Mouse (Mus musculus) cerebellum, postnatal 14 days (tissue): ENCODE results near the gene Dhrs9.
"Not testable (repeated sequence)": the region's sequence is repeated elsewhere in the genome, so short reads cannot be mapped to it uniquely, and the experiment has no call there.

Source experiments
- DNase-seq, 2 experiments: peaks; one replicate each; pipeline ENCODE4 v3.0.0; 2021; ENCODE audit warnings: mixed read lengths in 2 of 2

Dhrs9 gene

GRCm38 (mm10) chr2:69380281-69380680, at the start of gene Dhrs9:
Gene Dhrs9 (plus strand): TSS chr2:69380445.
- no peak for DNase-seq

- DNase-seq = not testable (repeated sequence)
Observed at GRCm38 (mm10) chr2:69331523-69331922, 48.7 kb upstream of the Dhrs9 start.

- DNase-seq = no peak
Observed at GRCm38 (mm10) chr2:69341506-69341905, 38.7 kb upstream of the Dhrs9 start.

GRCm38 (mm10) chr2:69342496-69343221, 37.6 kb upstream of the Dhrs9 start, which contains the start of gene Abcb11:
Gene Abcb11 (minus strand): TSS chr2:69342616.
- no peak for DNase-seq

- DNase-seq = not testable (repeated sequence)
Observed at GRCm38 (mm10) chr2:69355402-69355801, 24.8 kb upstream of the Dhrs9 start.

- no peak for DNase-seq
Observed at GRCm38 (mm10) chr2:69364831-69365230, 15.4 kb upstream of the Dhrs9 start.

- no peak for DNase-seq
Observed at GRCm38 (mm10) chr2:69365275-69365674, 15.0 kb upstream of the Dhrs9 start.

- no peak for DNase-seq
Observed at GRCm38 (mm10) chr2:69376780-69377179, 3.5 kb upstream of the Dhrs9 start.

GRCm38 (mm10) chr2:69379801-69380200, 444 bp upstream of the Dhrs9 start:
- DNase-seq = no peak

GRCm38 (mm10) chr2:69381740-69382139, 1.5 kb downstream of the Dhrs9 start:
- peak in 1 of 2 experiments; percentile 13 for DNase-seq

GRCm38 (mm10) chr2:69382838-69383237, 2.6 kb downstream of the Dhrs9 start:
- DNase-seq = no peak

- no peak for DNase-seq
Observed at GRCm38 (mm10) chr2:69386118-69386871, 6.0 kb downstream of the Dhrs9 start.

- no peak for DNase-seq
Observed at GRCm38 (mm10) chr2:69393947-69394346, 13.7 kb downstream of the Dhrs9 start.

GRCm38 (mm10) chr2:69395597-69396248, 15.5 kb downstream of the Dhrs9 start:
- no peak for DNase-seq

- no peak for DNase-seq
Observed at GRCm38 (mm10) chr2:69396760-69397435, 16.7 kb downstream of the Dhrs9 start.

GRCm38 (mm10) chr2:69400866-69401604, 20.8 kb downstream of the Dhrs9 start:
- no peak for DNase-seq

GRCm38 (mm10) chr2:69401891-69402290, 21.6 kb downstream of the Dhrs9 start:
- no peak for DNase-seq

- no peak for DNase-seq
Observed at GRCm38 (mm10) chr2:69402309-69402708, 22.1 kb downstream of the Dhrs9 start.

GRCm38 (mm10) chr2:69405692-69406091, 25.4 kb downstream of the Dhrs9 start:
- DNase-seq = no peak

- no peak for DNase-seq
Observed at GRCm38 (mm10) chr2:69414539-69414938, 34.3 kb downstream of the Dhrs9 start.

- DNase-seq = no peak
Observed at GRCm38 (mm10) chr2:69415070-69415469, 34.8 kb downstream of the Dhrs9 start.

- DNase-seq = no peak
Observed at GRCm38 (mm10) chr2:69418294-69418881, 38.1 kb downstream of the Dhrs9 start.
